Mouse (Mus musculus): ENCODE data around the gene Gm42715. TPM values are rescaled to one million over a fixed set of nuclear protein-coding genes. Genes with fewer than 3 reads are reported as not detected.
"Not testable (repeated sequence)": the region's sequence is repeated elsewhere in the genome, so short reads cannot be mapped to it uniquely, and the experiment has no call there.

The Gm42715 gene
- polyA plus RNA-seq, 1 experiment from 2014 or later = 13.2 TPM

GRCm38 (mm10) chr7:127489982-127490381, 29.4 kb upstream of the Gm42715 start:
- Histone ChIP-seq H3K27ac (ENCODE audit: low read depth, low read length) (no peak overlapping the region), H3K9me3 (ENCODE audit: control insufficient read depth, low read length) (no peaks in the 10 kb centered on the region), H3K36me3 (ENCODE audit: control insufficient read depth, insufficient read depth, low read length) (peaks cover 38% of the 10 kb centered on the region), H3K9ac (ENCODE audit: low read depth, low read length) (no peak overlapping the region), H3K4me3 (ENCODE audit: low read length) (no peak overlapping the region), H3K27me3 (replicated peaks; ENCODE audit: control insufficient read depth, insufficient read depth, low read length) (no peaks in the 10 kb centered on the region), H3K4me1 (ENCODE audit: control insufficient read depth, insufficient read depth, low read depth, low read length) (no peaks in the 10 kb centered on the region), H3K4me2 (ENCODE audit: low read length) (no peak overlapping the region)
- WGBS = 98% methylated on average over 7 of the region's 7 CpGs
- no peak for ATAC-seq

DNA sequence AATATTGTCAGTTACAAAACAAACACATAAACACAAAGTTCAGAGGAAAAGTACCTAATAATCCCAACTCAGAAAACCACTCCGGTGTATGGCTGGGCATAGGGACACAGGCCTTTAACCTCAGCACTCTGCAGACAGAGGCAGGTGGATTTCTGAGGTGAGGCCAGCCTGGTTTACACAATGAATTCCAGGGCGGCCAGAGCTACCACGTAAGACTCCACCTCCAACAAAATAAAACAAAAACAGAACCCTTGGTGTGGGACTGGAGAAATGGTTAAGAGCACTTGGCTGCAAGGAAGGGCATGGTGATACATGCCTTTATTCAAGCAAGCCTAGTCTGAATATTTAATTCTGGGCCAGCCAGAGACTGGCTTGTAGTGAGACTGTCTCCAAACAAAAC, 27.5 kb upstream of the Gm42715 start:
- Histone ChIP-seq H3K9ac (ENCODE audit: low read depth, low read length) (no peak overlapping the region), H3K27ac (ENCODE audit: low read depth, low read length) (no peak overlapping the region), H3K9me3 (ENCODE audit: control insufficient read depth, low read length) (no peaks in the 10 kb centered on the region), H3K4me2 (ENCODE audit: low read length) (no peak overlapping the region), H3K36me3 (ENCODE audit: control insufficient read depth, insufficient read depth, low read length) (peaks cover 28% of the 10 kb centered on the region), H3K4me1 (ENCODE audit: control insufficient read depth, insufficient read depth, low read depth, low read length) (no peaks in the 10 kb centered on the region), H3K4me3 (ENCODE audit: low read length) (no peak overlapping the region), H3K27me3 (replicated peaks; ENCODE audit: control insufficient read depth, insufficient read depth, low read length) (no peaks in the 10 kb centered on the region)
- WGBS = 97% methylated on average over 3 of the region's 3 CpGs
- ATAC-seq = no peak

DNA sequence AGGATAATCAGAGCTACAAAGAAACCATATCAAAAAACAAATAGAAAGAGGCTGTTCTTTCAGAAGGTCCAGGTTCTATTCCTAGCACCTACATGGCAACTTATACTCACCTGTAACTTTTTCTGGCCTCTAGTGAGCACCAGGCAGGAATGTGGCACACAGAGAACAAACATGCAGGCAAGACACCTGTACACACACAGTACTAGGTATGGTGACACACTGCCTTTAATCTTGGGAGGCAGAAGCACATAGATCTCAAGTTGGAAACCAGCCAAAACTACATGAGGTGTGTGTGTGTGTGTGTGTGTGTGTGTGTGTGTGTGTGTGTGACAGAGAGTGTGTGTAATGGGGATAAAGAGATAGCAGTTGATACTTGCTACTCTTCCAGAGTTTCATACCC, 24.7 kb upstream of the Gm42715 start:
- no peaks in the 10 kb centered on the region for H3K4me1 ChIP-seq (ENCODE audit: control insufficient read depth, insufficient read depth, low read depth, low read length)
- H3K9ac ChIP-seq (ENCODE audit: low read depth, low read length) = no peak overlapping the region
- peaks cover 11% of the 10 kb centered on the region for H3K36me3 ChIP-seq (ENCODE audit: control insufficient read depth, insufficient read depth, low read length)
- H3K27ac ChIP-seq (ENCODE audit: low read depth, low read length) = no peak overlapping the region
- no peak overlapping the region for H3K4me3 ChIP-seq (ENCODE audit: low read length)
- H3K9me3 ChIP-seq (ENCODE audit: control insufficient read depth, low read length) = no peaks in the 10 kb centered on the region
- no peak overlapping the region for H3K4me2 ChIP-seq (ENCODE audit: low read length)
- no peaks in the 10 kb centered on the region for H3K27me3 ChIP-seq (replicated peaks; ENCODE audit: control insufficient read depth, insufficient read depth, low read length)
- ATAC-seq = no peak

DNA sequence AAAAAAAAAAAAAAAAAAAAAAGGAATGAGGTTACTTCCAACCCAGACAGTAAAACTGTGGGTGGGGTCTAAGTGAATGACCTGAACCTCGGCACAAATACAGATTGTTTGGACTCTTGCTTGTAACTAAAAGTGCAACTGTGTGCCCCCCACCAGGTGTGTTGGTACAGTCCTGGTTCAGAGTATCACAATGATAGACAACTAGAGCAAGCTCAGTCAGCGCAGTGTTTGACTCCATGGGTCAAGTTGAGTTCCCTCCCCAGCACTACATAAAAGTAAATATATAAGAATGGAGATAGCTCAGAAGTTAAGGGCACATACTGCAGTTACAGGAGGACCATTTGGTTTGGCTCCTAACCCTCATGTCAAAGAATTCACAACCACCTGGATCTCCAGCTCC, 22.0 kb upstream of the Gm42715 start:
- no peaks in the 10 kb centered on the region for H3K36me3 ChIP-seq (ENCODE audit: control insufficient read depth, insufficient read depth, low read length)
- no peak for ATAC-seq
- WGBS = 89% methylated on average over 2 of the region's 2 CpGs
- no peaks in the 10 kb centered on the region for H3K9me3 ChIP-seq (ENCODE audit: control insufficient read depth, low read length)
- no peak overlapping the region for H3K27ac ChIP-seq (ENCODE audit: low read depth, low read length)
- no peak overlapping the region for H3K4me3 ChIP-seq (ENCODE audit: low read length)
- H3K4me2 ChIP-seq (ENCODE audit: low read length) = no peak overlapping the region
- no peak overlapping the region for H3K9ac ChIP-seq (ENCODE audit: low read depth, low read length)
- no peaks in the 10 kb centered on the region for H3K4me1 ChIP-seq (ENCODE audit: control insufficient read depth, insufficient read depth, low read depth, low read length)
- H3K27me3 ChIP-seq (replicated peaks; ENCODE audit: control insufficient read depth, insufficient read depth, low read length) = no peaks in the 10 kb centered on the region

GRCm38 (mm10) chr7:127498407-127498806, 21.0 kb upstream of the Gm42715 start:
- no peak overlapping the region for H3K9ac ChIP-seq (ENCODE audit: low read depth, low read length)
- no peak overlapping the region for H3K27ac ChIP-seq (ENCODE audit: low read depth, low read length)
- no peak overlapping the region for H3K4me3 ChIP-seq (ENCODE audit: low read length)
- no peaks in the 10 kb centered on the region for H3K36me3 ChIP-seq (ENCODE audit: control insufficient read depth, insufficient read depth, low read length)
- no peaks in the 10 kb centered on the region for H3K9me3 ChIP-seq (ENCODE audit: control insufficient read depth, low read length)
- H3K27me3 ChIP-seq (replicated peaks; ENCODE audit: control insufficient read depth, insufficient read depth, low read length) = no peaks in the 10 kb centered on the region
- H3K4me1 ChIP-seq (ENCODE audit: control insufficient read depth, insufficient read depth, low read depth, low read length) = no peaks in the 10 kb centered on the region
- no peak for ATAC-seq
- WGBS = 36% methylated on average over 3 of the region's 3 CpGs
- no peak overlapping the region for H3K4me2 ChIP-seq (ENCODE audit: low read length)

- H3K4me2 ChIP-seq (ENCODE audit: low read length) = no peak overlapping the region
- no peaks in the 10 kb centered on the region for H3K27me3 ChIP-seq (replicated peaks; ENCODE audit: control insufficient read depth, insufficient read depth, low read length)
- H3K4me1 ChIP-seq (ENCODE audit: control insufficient read depth, insufficient read depth, low read depth, low read length) = peaks cover 9% of the 10 kb centered on the region
- WGBS = 99% methylated on average over 3 of the region's 3 CpGs
- H3K9ac ChIP-seq (ENCODE audit: low read depth, low read length) = no peak overlapping the region
- no peaks in the 10 kb centered on the region for H3K36me3 ChIP-seq (ENCODE audit: control insufficient read depth, insufficient read depth, low read length)
- no peak for ATAC-seq
- H3K27ac ChIP-seq (ENCODE audit: low read depth, low read length) = no peak overlapping the region
- H3K4me3 ChIP-seq (ENCODE audit: low read length) = no peak overlapping the region
- no peaks in the 10 kb centered on the region for H3K9me3 ChIP-seq (ENCODE audit: control insufficient read depth, low read length)
Measured at GRCm38 (mm10) chr7:127508291-127508690, 11.1 kb upstream of the Gm42715 start.

GRCm38 (mm10) chr7:127509830-127510229, 9.6 kb upstream of the Gm42715 start:
- WGBS = 93% methylated on average over 3 of the region's 4 CpGs
- ATAC-seq; H3K4me3 ChIP-seq (ENCODE audit: low read length); H3K4me2 ChIP-seq (ENCODE audit: low read length); H3K9ac ChIP-seq (ENCODE audit: low read depth, low read length); H3K27ac ChIP-seq (ENCODE audit: low read depth, low read length); H3K9me3 ChIP-seq (ENCODE audit: control insufficient read depth, low read length); H3K27me3 ChIP-seq (replicated peaks; ENCODE audit: control insufficient read depth, insufficient read depth, low read length); H3K36me3 ChIP-seq (ENCODE audit: control insufficient read depth, insufficient read depth, low read length): not testable (repeated sequence)
- H3K4me1 ChIP-seq (ENCODE audit: control insufficient read depth, insufficient read depth, low read depth, low read length) = peaks cover 18% of the 10 kb centered on the region

DNA sequence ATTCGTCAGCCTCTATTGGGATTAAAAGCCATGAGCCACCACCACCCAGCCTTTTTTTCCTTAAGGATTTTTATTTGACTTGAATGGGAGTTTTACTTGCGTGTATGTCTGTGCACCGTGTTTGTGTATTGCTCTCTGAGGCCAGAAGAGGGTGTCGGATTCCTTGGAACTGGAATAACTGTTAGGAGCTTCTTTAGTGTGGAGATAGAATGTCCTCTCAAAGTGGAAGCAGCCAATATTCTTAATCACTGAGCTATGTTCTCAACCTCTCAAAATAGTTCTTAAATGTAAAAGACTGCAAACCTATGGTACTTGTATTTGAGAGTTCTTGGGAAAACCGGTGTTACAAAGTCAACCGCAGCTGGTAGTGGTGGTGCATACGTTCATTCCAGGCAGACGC, 8.1 kb upstream of the Gm42715 start:
- H3K9me3 ChIP-seq (ENCODE audit: control insufficient read depth, low read length) = no peaks in the 10 kb centered on the region
- no peak for ATAC-seq
- H3K4me3 ChIP-seq (ENCODE audit: low read length) = peak overlapping the region; percentile 64
- H3K27ac ChIP-seq (ENCODE audit: low read depth, low read length) = peak overlapping the region; percentile 100; the same call in 1 of the 2 replicates
- peak overlapping the region; percentile 51 for H3K4me2 ChIP-seq (ENCODE audit: low read length)
- H3K36me3 ChIP-seq (ENCODE audit: control insufficient read depth, insufficient read depth, low read length) = peaks cover 2% of the 10 kb centered on the region
- H3K9ac ChIP-seq (ENCODE audit: low read depth, low read length) = no peak overlapping the region
- no peaks in the 10 kb centered on the region for H3K27me3 ChIP-seq (replicated peaks; ENCODE audit: control insufficient read depth, insufficient read depth, low read length)
- WGBS = 35% methylated on average over 8 of the region's 8 CpGs
- H3K4me1 ChIP-seq (ENCODE audit: control insufficient read depth, insufficient read depth, low read depth, low read length) = peaks cover 18% of the 10 kb centered on the region

- H3K9me3 ChIP-seq (ENCODE audit: control insufficient read depth, low read length) = no peaks in the 10 kb centered on the region
- peak; percentile 99 for ATAC-seq
- H3K27me3 ChIP-seq (replicated peaks; ENCODE audit: control insufficient read depth, insufficient read depth, low read length) = no peaks in the 10 kb centered on the region
- H3K36me3 ChIP-seq (ENCODE audit: control insufficient read depth, insufficient read depth, low read length) = peaks cover 6% of the 10 kb centered on the region
- peak within 1 kb of the TSS; percentile 89 for H3K9ac ChIP-seq (ENCODE audit: low read depth, low read length)
- H3K27ac ChIP-seq (ENCODE audit: low read depth, low read length) = peak within 1 kb of the TSS; percentile 100
- under 1% methylated on average over 37 of the region's 37 CpGs for WGBS
- peak within 1 kb of the TSS; percentile 67 for H3K4me2 ChIP-seq (ENCODE audit: low read length)
- peaks cover 18% of the 10 kb centered on the region for H3K4me1 ChIP-seq (ENCODE audit: control insufficient read depth, insufficient read depth, low read depth, low read length)
- peak within 1 kb of the TSS; percentile 64 for H3K4me3 ChIP-seq (ENCODE audit: low read length)
Measured at GRCm38 (mm10) chr7:127511808-127512230, 7.6 kb upstream of the Gm42715 start, which contains the start of gene Srcap. Gene Srcap, plus strand, starts transcription at chr7:127511983.
